Mouse (Mus musculus) monocyte, adult 2 months (primary cell): Measurements from ENCODE around the gene Nipal3.

ENCODE experiments used
- DNase-seq, 2 experiments: peaks; one replicate each; pipeline ENCODE4 v3.0.0; 2022; ENCODE audit warnings: low spot score in 2 of 2, low read depth in 1 of 2

Nipal3 gene

DNA sequence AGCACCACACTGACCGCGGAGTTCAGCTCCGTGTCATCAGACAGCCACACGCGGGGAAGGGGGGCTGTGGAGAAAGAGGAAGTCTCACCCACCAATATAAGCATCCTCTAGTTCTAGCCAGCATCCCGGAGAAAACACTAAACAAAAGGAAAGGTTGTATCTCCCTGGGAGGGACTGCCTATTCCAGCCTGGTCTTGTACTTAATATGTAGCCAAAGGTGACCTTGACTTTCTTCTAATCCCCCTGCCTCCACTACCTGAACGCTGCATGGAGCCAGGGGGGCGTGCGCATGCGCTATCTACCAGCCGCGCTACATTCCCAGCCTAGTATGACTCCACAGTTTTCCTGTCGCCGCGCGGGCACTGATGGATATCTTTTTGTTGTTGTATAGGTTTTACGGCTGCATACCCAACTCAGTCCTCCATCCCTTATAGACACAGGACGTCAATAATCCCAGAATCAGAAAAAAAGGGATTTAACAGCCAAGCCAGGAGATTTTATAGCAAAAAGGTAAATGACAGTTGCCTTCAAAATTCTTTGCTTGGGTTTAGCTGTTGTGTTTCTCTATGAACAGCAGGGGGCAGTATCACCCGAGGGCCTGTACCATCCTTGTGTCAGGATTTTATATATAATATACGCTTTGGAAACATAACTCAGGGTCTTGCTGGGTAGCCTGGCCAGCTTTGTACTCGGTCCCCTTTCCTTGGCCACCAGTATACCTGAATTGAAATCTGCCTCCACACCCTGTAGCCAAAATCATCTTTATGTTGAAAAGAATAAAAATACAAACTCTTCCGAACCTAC is 12.9 kb upstream of the Nipal3 start:
- DNase-seq = no peak

DNA sequence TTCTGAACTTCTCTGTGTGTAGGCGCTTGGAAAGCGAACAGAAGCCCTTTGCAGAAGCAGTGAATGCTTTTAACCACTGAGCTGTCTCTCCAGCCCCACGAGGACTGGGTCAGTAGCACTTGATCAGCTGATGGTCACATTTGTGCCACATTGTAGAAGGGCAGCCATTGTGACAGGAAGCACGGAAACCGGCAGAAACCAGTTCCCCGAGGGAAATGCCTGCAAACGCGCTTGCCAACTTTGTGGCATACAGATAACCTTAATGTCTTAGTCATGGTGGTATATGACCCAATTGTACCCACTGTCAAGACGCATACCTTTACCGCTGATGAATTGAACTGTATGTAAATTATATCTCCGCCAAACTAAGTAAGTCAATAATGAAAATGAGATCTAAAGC is 11.0 kb upstream of the Nipal3 start:
- no peak for DNase-seq

DNA sequence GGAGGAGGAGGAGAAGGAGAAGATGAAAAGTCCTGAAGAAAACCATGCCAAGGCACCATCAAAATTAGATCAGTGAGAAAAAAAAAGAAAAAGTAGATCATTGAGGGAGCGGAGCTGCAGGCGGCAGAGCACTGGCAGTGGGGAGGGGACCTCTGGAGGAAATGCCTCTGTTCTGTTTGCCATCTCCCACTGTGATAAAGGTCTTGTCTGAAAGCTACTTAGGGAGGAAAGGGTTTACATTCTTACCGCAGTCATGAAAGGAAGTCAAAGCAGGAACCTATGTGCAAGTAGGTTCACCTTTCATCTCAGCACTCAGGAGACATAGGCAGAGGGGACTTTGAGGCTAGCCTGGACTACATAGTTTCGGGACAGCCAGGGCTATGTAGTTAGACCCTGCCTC is 6.7 kb upstream of the Nipal3 start:
- DNase-seq = no peak

DNA sequence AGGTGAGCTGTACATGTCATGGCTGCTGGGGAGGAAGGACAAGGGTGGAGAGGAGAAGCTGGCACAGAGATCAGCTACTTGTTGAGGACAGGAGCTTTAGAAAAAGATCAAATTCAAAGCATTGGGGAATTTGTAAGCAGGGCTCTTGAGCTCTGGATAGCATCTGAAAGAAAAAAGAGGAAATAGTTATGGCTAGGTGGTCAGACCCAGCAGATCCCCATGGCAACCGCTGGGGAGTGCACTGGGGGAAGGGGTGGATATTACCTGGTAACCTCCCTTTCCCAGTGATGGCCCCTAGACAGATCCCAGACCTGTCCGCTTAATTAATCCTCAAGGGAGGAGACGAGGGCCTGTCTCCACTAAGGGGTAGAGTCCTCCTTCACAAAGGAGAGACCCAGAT is 5.0 kb upstream of the Nipal3 start:
- DNase-seq = no peak

DNA sequence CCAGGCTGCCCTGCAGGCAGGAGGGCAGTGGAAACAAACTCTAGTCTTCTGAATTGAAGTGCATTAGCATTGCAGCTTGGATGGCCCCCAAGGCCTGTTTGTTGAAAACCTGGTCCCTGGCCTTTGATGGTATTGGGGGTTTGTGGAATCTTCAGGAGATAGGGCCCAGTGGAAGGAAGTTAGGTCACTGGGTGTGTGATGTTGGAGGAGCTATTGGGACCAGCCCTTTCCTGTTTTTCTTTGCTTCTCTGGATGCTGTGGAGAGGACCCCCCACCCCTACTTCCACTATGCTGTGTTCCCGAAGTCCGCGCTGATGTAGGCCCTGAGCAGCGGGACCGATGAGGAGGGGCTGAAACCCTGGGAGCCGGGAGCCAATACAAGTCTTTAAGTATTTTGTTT is 3.3 kb upstream of the Nipal3 start:
- DNase-seq = no peak

DNA sequence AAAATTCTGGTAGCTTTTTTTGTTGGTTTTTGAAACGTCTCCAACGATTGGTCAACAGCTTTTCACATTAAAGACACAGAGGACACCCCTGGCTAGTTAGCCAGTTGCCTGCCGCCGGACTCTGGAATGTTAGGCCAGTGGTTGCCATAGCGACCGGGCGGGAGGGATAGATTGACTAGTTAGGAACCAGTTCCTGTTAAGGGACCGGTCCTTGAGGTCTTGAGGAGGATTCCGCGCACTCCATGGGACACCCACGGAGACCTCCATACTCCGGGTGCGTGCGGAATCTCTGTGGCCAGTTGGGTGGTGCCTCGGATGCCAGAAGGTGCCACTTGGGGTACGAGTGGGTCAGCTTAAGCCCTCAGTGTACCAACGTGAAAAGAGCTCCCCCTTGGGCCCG is 972 bp upstream of the Nipal3 start:
- no peak for DNase-seq

DNA sequence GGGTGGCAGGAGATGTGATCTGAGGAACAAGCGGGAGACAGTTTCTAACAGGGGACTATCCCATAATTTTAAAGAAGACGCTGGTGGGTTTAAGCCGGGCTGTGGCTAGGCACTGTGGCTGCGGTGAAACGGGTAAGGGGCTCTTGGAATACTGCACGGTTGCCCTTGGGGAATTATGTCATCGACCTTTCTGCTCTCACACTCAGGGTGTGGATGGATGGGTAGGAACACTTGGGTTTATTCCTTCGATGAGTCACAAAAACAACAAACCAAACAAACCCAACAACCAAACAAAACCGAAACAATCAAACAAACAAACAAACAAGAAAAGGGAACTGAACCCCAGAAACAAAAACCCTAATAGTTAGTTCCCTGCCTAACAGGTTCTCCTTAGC is 556 bp upstream of the Nipal3 start:
- DNase-seq = no peak

DNA sequence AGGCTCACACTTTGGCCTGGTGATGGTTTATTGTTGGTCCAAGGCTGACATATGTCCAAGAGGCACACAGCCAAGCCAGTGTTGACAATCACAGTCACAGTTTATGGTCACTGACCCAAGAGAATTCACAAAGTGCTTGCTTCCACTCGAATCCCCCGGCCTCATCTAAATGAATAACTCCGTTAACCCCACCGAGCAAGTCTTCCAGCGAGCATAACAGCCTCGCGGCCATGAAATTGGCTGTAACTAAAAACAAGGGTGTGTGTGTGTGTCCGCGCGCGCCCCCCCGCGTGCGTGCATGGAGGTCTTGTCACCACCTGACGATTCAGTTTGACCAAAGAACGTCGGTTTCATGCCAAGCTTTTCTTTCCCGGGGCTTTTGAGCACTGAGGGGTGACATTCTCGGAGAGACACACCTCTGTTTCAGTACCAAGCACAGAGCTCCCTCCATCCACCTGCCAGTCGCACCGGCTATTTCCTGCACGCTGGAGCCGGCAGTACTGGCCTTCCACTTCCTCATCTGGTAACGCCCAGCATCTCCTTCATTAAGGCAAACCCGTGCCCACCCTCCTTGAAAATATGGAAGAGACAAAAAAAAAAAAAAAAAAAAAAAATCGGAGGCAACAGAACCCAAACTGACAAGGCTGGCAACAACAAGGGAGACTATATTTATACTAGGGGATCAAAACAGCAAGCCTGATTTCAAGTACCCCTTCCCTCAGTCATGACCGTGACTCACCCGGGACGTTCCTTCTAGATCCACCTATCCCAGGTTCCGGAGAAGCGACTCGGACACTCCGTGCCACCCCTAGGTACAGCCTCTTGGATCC is 932 bp downstream of the Nipal3 start:
- no peak for DNase-seq

DNA sequence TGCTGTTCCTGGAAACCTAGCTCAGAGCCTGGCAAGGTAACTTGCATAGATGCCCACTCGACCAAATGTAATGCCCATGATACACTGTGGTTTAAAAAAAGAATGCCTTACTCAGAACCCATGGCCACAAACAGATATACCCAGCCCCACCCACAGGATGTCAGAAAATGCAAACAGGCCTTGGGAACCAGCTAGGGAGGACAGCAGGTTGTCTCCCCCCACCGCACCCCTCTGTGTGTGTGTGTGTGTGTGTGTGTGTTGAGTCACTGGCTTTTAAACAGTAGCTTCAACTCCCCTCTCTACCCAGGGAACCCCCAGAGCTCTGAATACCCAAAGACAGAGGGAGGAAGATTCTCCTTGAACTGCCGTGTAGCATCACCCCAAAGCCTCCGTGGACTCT is 1.6 kb downstream of the Nipal3 start:
- DNase-seq = no peak

DNA sequence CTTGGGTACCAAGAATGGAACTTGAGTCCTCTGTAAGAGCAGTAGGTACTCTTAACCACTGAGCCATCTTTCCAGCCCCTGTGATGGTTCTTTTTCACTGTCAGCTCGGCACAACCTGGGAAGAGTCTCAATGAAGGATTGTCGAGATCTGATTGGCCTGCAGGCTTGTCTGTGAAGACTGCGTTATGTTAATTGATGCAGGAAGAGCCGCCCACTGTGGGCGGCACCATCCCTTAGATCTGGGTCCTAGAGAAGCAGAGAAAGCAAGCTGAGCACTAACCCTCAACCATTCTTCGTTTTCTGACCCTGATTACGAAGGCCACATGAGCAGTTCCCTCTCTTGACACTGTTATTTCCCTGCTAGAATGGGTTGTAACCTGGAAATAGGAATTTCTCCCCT is 5.6 kb downstream of the Nipal3 start:
- DNase-seq = no peak

DNA sequence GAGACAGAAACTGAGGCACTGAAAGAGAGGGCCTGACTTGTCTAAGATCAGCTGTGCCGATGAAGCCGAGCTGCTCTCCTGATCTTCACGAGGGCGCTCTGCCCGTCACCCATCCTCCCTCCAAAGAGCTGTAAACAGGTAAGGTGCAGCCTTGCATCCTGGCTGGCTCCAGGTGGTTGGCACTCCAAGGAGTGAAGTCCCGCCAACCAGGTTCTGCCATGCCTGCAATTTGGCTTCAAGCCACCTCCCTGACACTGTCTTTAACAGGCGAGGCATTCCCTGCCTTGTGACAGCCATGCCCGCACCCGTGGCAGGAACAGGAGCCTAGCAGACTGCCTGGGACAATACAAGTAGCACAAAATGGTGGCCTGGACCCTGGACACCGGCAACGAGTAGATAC is 8.5 kb downstream of the Nipal3 start:
- DNase-seq = no peak

DNA sequence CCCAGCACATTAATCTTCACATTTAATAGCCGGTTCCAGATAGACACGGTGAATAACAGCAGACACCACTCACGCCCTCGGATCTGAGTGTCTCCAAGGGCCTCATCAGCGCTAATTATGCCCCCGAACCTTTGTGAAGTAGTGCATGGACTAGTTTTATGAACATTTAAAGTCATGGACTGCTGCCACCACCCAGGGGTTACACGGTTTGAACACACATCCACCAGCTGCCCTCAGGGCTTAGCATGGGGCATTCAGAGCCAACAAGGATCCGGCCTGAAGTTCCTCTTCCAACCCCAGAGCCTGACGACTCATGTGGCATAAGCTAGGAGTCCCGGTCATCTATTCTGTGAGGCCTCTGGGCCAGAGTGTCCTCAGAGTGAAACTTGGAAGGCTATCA is 9.8 kb downstream of the Nipal3 start:
- no peak for DNase-seq

DNA sequence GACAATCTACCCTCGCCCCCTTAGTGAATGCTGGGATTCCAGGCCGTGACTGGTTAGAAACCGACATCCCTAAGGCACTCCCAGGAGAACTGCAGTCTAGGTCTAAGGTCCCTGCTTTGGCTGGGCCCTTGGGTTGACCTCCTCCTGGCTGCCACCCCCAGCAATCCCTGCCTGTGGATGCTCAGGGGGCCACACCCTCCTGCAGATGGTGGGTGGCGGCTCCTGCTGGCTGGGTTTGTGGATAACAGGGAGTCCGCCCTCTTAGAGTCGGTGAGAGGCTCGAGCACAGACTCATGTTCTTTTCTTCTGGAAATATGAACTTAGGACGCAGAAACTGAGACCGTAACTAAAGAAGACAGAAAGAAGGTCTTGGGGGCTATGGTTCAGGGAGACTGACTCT is 14.5 kb downstream of the Nipal3 start:
- no peak for DNase-seq

DNA sequence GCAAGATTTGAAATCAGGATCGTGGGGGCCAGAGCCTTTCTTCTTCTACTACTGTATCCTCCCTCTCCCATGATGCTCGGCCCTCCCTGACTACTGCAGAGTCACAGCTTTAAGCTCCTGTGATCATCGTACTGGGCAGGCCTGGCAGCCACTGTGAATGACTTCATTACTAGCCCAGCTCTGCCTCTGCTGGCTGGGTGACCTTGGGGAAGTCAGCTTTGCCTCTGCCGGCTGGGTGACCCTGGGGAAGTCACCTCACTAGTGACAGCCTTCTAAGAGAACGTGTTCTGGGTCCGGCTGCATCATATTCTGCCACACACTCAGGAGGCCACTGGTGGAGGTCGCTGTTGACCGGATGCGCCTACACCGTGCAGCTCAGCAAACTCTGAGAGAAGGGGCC is 17.0 kb downstream of the Nipal3 start:
- no peak for DNase-seq

DNA sequence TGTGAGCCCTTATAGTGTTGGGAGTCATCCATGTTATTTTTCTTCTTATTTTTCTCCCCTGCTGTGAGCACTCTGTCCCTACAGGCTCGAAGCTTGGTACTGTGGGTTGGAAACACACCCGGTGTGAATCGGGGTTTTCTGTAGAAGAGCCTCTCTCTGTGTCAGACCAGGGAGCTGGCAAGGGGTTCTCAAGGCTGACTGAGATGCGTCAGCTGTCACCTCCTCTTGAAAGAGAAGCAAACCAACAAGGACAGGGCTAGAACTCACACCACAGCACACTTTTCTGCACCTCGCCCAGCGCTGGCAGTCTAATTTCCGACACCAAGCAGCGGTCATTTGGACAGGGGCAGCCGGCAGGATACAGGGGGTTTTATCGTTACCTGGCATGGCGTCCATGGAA is 31.4 kb downstream of the Nipal3 start:
- no peak for DNase-seq

DNA sequence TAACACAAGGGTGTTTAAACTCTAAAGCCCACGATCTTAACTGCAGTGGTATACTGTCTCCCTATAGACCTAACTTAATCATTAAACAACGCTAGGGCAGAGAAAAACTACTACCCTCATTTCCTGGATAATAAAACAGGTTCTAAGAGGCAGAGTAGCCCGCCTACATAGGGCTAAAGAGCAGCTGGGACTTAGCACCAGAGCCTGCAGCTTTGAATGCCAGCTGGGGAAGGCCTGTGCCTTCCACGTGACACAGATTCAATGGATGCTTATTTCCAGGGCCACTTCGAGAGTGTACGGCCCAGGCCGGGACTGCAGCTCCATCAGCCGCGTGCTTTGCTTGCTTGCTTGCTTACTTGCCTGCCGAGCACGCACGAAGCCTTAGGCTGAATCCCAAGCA is 41.3 kb downstream of the Nipal3 start:
- DNase-seq = no peak

DNA sequence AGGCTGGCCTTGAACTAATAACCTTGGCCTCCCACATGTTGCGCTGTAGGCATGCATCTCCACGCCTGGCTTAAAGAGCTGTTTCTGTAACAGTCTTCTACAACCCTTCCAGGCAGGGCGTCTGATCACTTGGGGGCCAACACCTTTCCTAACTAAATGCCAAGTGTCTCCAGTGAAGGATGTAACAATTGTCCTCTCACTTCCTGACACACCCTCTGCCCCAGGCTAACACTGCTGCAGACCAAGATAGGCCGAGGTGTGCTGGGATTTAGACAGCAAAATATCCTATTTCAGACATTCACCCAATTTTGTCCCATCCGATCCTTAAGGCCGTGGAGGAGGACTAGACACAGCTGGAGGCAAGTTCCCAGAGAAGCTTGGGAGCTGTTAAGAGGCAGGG is 41.7 kb downstream of the Nipal3 start:
- no peak for DNase-seq

DNA sequence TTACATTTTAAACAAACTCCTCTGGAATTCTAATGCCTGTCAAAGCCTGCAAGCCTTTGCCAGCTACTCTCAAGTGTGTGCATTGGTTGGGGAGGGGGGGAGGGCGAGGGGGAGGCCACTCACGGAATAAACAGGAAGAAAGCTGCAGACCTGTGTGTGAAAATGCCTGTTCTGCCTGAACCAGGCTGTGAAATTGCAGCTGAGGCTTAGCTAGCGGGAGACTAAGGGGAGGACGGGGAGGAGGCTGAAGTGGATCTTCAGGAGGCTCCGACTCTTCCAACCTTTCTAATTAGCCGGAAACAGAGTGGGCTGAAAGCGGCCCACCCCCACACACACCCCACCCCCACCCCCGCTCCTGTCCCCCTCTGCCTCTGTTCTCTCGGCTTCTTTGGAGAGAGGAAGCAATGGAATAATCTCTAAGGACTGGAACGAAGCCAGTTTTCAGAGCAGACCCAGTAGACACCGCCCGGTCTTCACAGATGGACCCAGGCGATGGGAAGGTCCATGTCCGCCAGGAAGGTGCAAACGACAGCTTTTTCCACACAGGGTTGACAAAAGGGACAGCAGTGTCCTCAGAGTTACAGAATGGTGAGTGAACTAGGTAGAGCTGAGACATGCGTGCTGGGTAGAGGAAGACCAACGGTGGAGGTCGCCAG is 43.4 kb downstream of the Nipal3 start:
- DNase-seq = no peak

DNA sequence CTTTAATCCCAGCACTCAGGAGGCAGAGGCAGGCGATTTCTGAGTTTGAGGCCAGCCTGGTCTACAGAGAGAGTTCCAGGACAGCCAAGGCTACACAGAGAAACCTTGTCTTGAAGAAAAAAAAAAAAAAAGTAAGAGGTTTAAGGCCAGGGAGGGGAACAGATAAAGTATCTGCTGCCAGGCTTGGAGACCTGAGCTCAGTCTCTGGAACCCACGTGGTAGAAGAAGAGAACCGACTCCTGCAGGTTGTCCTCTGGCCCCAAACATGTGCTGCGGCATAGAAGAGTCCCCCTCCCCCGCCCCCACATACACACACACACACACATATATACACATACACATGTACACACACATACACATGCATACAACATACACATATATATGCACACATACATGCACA is 52.4 kb downstream of the Nipal3 start:
- DNase-seq = no peak

DNA sequence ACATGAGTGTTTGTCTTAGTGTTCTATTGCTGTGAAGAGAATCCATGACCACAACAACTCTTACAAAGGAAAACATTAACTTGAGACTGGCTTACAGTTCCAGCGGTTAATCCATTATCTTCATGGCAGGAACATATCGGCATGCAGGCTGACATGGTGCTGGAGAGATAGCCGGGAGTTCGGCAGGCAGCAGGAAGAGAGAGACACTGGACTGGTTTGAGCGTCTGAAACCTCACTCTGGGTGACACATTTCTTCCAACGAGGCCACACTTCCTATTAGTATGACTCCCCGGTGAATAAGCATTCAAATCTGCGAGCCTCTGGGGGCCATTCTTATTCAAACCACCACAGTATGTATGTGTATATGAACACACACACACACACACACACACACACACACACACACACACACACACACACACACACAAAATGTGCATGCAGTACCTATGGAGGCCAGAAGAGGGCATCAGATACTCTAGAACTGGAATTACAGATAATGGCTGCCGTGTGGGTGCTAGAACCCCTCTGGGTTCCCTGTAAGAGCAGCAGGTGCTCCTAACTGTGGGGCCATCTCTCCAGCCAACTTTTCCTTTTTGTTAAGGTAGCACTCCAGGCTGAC is 54.8 kb downstream of the Nipal3 start:
- peak in 1 of 2 experiments; percentile 31 for DNase-seq

DNA sequence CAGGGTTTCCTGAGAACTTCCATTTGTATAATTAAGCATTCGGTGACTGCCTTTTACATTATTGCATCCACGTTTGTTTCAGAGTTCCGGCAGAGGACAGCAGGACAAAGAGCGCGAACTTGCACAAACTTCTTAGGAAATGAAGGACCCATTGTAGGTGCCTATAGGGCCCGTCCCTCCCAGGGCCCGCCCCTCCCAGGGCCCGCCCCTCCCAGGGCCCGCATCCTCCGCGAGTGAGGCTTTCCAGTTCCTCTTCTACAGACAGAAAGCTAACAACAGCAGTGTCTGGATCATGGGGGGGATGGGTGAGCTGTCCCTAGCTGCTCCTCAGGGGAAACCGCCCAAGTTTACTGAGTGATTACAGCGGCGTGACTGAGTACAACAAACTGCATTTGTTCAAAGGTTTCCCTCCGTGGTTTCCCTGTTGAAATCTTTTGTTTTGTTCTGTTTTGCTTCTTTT is 55.6 kb downstream of the Nipal3 start:
- peak; percentile 45 to 59 for DNase-seq

DNA sequence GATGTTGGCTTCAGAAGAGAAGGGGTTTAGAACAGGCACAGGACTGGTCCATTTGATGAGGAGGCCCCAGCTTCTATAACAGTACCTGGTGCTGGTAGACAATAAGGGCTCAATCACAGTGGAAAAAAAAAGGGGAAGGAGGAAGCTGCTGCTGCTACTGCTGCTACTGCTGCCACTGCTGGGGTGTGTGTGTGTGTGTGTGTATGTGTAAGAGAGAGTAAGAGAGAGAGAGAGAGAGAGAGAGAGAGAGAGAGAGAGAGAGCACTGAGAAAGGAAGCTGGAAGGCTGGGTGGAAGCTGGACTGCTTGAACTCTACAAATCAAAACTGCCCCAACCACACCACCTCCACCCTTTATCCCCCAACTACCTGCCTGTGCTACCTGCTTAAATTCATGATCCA is 56.9 kb downstream of the Nipal3 start:
- no peak for DNase-seq
